Mouse (Mus musculus) heart, adult 2 months (tissue): ENCODE measurements at regions not wholly inside any gene's neighbourhood (a gene's known extent, or its start where the extent isn't known, plus 50 kb on each side); places are given as distances from the start of the nearest gene placed in this dataset.

Source experiments
- DNase-seq, 2 experiments: peaks; one replicate each; pipeline ENCODE4 v3.0.0; 2021
- H3K27ac ChIP-seq: fragments of 200-600 bp; 2 replicates; pipeline ENCODE4 v1.8.1; 2022
- H3K27me3 ChIP-seq: fragments of 200-500 bp; 2 replicates; pipeline ENCODE4 v1.6.1; 2012; ENCODE audit warnings: mild to moderate bottlenecking, low read length, inconsistent platforms, mixed read lengths; ENCODE audit not compliant: control insufficient read depth, insufficient read depth
- H3K36me3 ChIP-seq: fragments of 200-500 bp; 2 replicates; pipeline ENCODE4 v1.6.1; 2012; ENCODE audit warnings: low read length, inconsistent platforms; ENCODE audit not compliant: control insufficient read depth, insufficient read depth
- H3K4me1 ChIP-seq: fragments of 200-500 bp; 2 replicates; pipeline ENCODE4 v1.6.1; 2011; ENCODE audit warnings: low read length; ENCODE audit not compliant: control insufficient read depth, insufficient read depth
- H3K4me3 ChIP-seq: fragments of 200-600 bp; 2 replicates; pipeline ENCODE4 v1.8.1; 2022
- H3K79me2 ChIP-seq: fragments of 200-500 bp; replicated peaks from 2 replicates; pipeline ENCODE4 v1.6.1; 2012; ENCODE audit warnings: mild to moderate bottlenecking, inconsistent platforms, low read length, moderate library complexity, mixed read lengths; ENCODE audit not compliant: control insufficient read depth, insufficient read depth
- H3K9ac ChIP-seq: fragments of 200-500 bp; 2 replicates; pipeline ENCODE4 v1.6.1; 2012; ENCODE audit warnings: low read depth, mild to moderate bottlenecking, control low read depth, inconsistent platforms, low read length, mixed read lengths
- CTCF ChIP-seq: fragments of 200-600 bp; IDR thresholded peaks from 2 replicates; pipeline ENCODE4 v1.8.1; 2022; ENCODE audit warnings: antibody characterized with exemption, mild to moderate bottlenecking, moderate library complexity
- EP300 ChIP-seq: fragments of 200-500 bp; IDR thresholded peaks from 2 replicates; pipeline ENCODE4 v1.6.1; 2011; ENCODE audit warnings: low read depth, low read length, control low read depth; ENCODE audit not compliant: insufficient read depth
- POLR2A ChIP-seq: fragments of 200-500 bp; IDR thresholded peaks from 2 replicates; pipeline ENCODE4 v1.6.1; 2011; ENCODE audit warnings: mild to moderate bottlenecking, low read depth, low read length, control low read depth; ENCODE audit not compliant: insufficient read depth
- WGBS: fragments of 180-500 bp; shearing (Covaris S2); methylation state at CpG from one replicate; pipeline ENCODE4 v1.1.7; 2018; 5-methylcytosine and 5-hydroxymethylcytosine counted together
- intact Hi-C: fragments of 180-260 bp; cut with DNase I; formaldehyde crosslinking; loops from one replicate; pipeline ENCODE4 v1.15.1; 2025

DNA sequence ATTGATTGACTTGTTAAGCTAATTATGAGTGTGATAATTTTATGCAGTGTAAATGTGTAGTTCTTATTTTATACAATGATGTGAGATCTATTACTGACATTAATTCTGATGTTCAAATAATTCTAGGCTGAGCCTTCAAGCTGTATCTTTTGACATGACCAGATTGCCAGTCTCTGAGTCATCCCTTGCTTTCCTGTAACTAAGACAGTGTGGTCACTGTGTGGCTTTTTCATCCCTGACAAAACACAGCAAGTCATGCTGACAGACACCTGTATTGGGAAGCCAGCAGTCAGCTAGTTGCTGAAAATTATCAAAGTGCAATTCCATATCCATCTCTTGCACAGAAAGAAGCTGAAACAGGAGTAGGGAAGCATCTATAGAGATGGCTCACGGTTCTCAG, 54.4 kb upstream of the Eepd1 start:
- Histone ChIP-seq H3K9ac (no peak overlapping the region), H3K36me3 (no peaks in the 10 kb centered on the region), H3K4me1 (no peaks in the 10 kb centered on the region), H3K4me3 (no peak overlapping the region), H3K27ac (no peak overlapping the region), H3K79me2 (no peaks in the 10 kb centered on the region), H3K27me3 (no peaks in the 10 kb centered on the region)
- TF ChIP-seq POLR2A: no peak
- TF ChIP-seq CTCF: no peak
- no peak for TF ChIP-seq EP300
- WGBS: 90% methylated on average over 1 of the region's 1 CpGs
- intact Hi-C loops: no loop called here
- no peak for DNase-seq

DNA sequence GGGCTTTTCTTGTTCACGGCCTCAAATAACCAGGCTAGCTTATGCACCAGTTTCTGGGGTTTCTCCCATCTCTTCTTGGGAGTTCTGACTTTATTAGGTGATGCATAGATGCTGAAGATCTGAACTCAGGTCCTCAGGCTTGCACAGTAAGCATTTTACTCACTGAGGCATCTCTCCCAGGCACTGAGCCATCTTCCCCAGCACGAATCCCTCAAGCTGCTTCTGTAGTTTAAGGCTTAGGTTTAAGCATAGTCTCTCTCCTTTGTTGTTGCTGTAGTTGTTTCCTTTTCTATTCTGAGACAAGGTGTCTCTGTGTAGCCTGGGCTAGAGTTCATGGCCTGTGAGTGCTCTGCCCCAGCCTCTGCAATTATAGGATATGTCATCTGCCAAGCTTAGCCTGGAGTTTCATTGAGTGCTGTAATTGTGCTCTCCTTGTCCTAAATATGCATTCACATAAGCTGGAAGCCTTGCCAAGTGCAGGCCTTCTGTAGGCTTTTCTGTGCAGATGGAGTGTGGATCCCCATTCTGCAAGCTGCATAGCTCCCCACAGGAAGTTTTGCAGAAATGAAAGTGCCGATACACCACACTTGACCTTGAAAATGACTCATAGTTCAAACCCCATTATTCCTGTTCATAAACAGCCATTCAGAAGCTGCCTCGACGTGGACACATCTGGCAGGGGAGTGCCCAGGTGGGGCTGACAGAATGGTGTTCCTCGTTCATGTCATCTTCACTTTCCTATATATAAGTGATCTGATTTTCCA, 51.7 kb upstream of the Eepd1 start:
- no peak for DNase-seq
- no peak overlapping the region for H3K9ac ChIP-seq
- no peaks in the 10 kb centered on the region for H3K36me3 ChIP-seq
- no peak overlapping the region for H3K4me3 ChIP-seq
- no peaks in the 10 kb centered on the region for H3K27me3 ChIP-seq
- H3K79me2 ChIP-seq: no peaks in the 10 kb centered on the region
- H3K27ac ChIP-seq: no peak overlapping the region
- no peaks in the 10 kb centered on the region for H3K4me1 ChIP-seq
- WGBS: 63% methylated on average over 6 of the region's 6 CpGs
- intact Hi-C loops: no loop called here
- TF ChIP-seq POLR2A: no peak
- TF ChIP-seq CTCF: no peak
- TF ChIP-seq EP300: no peak
